Mouse (Mus musculus) brain, embryonic 14.5 days (tissue): ENCODE measurements around the gene Gm498. TPM values are rescaled to one million over a fixed set of nuclear protein-coding genes. Genes with fewer than 3 reads are reported as not detected.

Experiments used
- DNase-seq: peaks from one replicate; pipeline ENCODE4 v3.0.0-alpha.2; 2011; ENCODE audit warnings: low read depth
- CTCF ChIP-seq: fragments of 200-500 bp; IDR thresholded peaks from 2 replicates; pipeline ENCODE4 v1.5.1; 2012; ENCODE audit warnings: inconsistent platforms, mild to moderate bottlenecking, moderate library complexity, borderline replicate concordance; ENCODE audit not compliant: insufficient read depth, insufficient read length; ENCODE audit errors: extremely low read depth
- POLR2A ChIP-seq: fragments of 200-500 bp; IDR thresholded peaks from 2 replicates; pipeline ENCODE4 v1.6.1; 2012; ENCODE audit warnings: mild to moderate bottlenecking, inconsistent platforms, borderline replicate concordance; ENCODE audit not compliant: poor library complexity, insufficient read depth, insufficient read length, severe bottlenecking; ENCODE audit errors: extremely low read depth
- polyA plus RNA-seq: library from polyadenylated mRNA; depleted of rRNA; stranded (reverse); fragments of >200 nt; gene quantifications from 2 replicates; pipeline ENCODE4 v1.2.3, GENCODE M21; 2012

The Gm498 gene
- polyA plus RNA-seq, 1 experiment = not detected

DNA sequence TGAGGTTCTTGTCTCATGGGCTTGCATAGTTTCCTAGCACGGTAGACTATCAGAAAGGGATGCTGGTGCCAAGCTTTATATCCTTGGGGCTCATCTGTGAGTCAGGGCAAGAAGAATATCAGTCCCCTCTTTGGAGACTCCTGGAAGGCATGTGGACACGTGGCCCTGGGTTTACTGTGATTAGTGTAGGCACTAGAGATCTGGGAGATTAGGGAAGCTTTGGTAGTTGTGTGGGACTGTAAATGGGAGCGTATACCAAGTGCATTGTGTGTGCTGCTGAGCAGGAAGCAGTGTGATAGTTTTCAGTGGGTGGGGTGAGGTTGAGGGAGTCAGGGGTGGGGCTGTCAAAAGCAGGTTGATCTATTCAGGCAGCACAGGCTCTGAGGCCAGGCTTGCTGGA is 31.7 kb upstream of the Gm498 start:
- TF ChIP-seq CTCF (no peak), POLR2A (no peak)
- DNase-seq = no peak

DNA sequence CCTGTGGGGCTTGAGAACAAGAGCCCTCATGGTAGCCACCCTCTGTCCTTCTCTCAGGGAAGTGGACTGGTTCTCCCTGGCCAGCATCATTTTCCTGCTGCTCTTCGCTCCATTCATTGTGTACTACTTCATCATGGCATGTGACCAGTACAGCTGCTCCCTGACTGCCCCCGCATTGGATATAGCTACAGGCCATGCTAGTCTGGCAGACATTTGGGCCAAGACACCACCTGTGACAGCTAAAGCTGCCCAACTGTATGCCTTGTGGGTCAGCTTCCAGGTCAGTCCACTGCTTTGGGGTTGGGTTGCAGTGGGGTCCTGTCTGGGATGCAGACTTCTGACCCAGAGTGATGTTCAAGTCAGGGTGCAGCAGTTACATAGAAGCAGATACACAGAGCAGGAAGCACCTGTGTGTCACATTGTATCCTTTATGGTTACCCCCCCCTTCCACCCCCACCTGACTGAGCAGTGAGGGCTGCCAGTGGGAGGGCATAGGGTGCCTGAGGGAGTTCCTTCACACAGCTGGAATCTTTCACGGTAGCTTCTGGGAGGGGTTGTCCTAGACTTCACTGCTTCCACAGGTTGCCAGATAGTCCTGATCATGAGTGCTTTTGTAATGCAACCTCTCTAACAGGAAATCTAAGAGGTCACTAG is 28.8 kb upstream of the Gm498 start:
- TF ChIP-seq POLR2A = no peak
- TF ChIP-seq CTCF = no peak
- no peak for DNase-seq

DNA sequence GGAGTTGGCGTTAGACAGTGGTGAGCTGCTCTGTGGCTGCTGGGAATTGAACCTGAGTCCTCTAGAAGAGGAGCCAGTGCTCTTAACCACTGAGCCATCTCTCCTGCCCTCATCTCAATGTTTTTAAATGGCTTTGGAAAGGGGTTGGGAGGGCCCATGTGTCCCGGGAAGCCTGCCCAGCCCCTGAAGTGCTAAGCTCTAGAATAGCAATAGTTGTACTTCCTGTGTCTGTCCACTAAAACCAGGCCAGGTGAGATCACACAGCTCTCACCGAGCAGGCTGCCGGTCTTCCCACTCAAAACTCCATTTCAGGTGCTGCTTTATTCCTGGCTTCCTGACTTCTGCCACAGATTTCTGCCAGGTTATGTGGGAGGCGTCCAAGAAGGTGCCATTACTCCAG is 26.5 kb upstream of the Gm498 start:
- DNase-seq = no peak
- TF ChIP-seq POLR2A (no peak), CTCF (no peak)

GRCm38 (mm10) chr7:143841301-143841700 is 25.3 kb upstream of the Gm498 start:
- TF ChIP-seq POLR2A = no peak
- TF ChIP-seq CTCF = no peak
- no peak for DNase-seq

DNA sequence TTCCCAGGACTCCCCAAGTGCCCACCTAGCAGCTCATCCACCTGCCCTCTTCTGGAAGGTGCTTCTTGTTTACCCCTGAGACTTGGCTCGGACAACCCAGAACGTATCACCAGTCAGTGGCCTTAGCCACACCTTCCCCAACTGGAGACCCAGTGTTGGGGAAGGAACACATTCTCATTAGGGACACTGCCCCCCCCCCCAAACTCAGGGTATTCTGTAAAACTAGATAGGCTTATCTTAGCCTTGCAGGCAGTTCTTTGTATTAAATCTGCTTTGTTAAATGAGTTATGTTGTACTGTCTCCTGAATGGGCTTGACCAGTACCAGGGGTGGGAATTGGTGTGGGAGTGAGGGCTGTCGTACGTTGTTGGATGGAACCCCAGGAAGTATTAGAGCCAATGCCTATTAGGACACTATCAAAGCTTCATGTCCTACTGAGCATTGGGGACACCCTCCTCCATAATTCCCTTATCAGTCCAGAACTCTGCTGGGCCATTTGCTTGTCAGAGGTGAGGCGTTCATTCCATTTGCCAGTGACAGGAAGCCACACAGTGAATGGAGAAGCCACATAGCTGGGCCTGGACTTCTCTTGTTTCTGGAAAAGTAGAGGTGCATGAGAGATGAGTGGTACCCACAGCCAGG is 18.4 kb upstream of the Gm498 start:
- TF ChIP-seq CTCF = no peak
- no peak for TF ChIP-seq POLR2A
- no peak for DNase-seq

GRCm38 (mm10) chr7:143848768-143849482 is 17.7 kb upstream of the Gm498 start:
- no peak for DNase-seq
- no peak for TF ChIP-seq CTCF
- no peak for TF ChIP-seq POLR2A

DNA sequence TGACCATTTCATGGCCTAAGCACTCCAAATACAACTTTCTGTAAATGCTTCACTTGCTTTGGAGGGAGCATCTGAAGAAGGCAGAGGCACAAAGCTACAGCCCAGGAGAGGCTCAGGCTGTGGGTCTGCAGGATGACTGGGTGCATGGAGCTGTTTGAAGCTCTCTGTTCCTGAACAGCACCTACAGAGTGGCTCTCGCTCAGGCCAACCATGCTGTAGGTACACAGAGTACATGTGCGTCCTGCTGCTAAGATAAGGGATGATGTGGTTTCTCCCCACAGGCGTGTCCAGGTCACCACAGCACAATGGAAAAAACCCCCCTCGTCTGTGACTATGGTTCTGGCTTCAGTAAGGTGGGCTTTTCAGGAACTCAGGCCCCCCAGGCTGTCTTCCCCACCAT is 2.2 kb downstream of the Gm498 start:
- TF ChIP-seq POLR2A (no peak), CTCF (no peak)
- DNase-seq = no peak

GRCm38 (mm10) chr7:143883717-143884116 is 17.1 kb downstream of the Gm498 start:
- TF ChIP-seq CTCF = no peak
- TF ChIP-seq POLR2A = no peak

DNA sequence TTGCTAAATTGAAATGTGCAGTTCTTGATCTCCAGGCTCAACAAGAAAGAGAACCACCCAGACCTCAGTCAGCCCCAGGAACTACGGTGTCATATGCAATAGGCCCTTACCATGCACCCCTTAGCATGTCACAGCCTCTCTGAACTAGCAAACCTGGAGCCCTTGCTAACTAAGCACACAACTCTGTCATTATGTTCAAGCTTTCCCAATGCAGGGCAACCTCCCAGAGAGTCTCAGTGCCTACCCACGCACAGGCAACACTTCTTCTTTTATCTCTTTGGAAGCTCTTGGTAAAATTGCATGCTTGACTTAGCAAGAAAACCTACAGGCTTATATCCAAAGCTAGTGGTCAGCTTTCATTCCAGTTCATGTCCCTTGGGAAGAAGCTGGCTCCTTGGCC is 24.5 kb downstream of the Gm498 start:
- TF ChIP-seq POLR2A (no peak), CTCF (no peak)
- no peak for DNase-seq

More at GRCm38 (mm10) chr7:143883717-143884116, 17.1 kb downstream of the Gm498 start:
- no peak for DNase-seq

- DNase-seq = no peak
- no peak for TF ChIP-seq POLR2A
- no peak for TF ChIP-seq CTCF
Measured at GRCm38 (mm10) chr7:143892361-143892760, 25.7 kb downstream of the Gm498 start.

- DNase-seq = peak; percentile 70
- no peak for TF ChIP-seq POLR2A
- peak; percentile 63; the same call in 1 of the 2 replicates for TF ChIP-seq CTCF
Measured at GRCm38 (mm10) chr7:143900667-143901066, 34.0 kb downstream of the Gm498 start.

DNA sequence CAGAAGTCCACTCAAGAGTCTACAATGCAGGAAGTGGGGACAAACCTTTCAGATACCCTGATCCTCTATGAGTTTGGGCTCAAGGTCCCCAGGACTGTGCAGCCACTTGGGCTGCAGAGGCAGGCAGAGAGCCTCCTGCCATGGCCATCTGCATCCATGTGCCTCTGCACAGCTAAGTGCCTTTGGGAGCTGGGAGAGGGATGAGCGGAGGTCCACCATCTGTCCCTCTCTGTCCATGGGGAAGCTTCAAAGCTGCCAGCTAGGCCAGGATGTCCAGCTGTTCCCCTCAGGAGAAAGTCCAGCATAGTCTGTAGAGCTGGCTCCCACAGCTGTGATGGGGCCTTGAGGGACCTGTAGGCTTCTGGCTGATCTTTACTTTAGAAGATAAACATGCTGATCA is 38.5 kb downstream of the Gm498 start:
- no peak for DNase-seq
- TF ChIP-seq POLR2A (no peak), CTCF (no peak)

- no peak for DNase-seq
- no peak for TF ChIP-seq POLR2A
- no peak for TF ChIP-seq CTCF
Measured at GRCm38 (mm10) chr7:143905606-143906005, 39.0 kb downstream of the Gm498 start.
